Mouse (Mus musculus) E14TG2a.4 (cell line): ENCODE data around the gene Gm26992.

Experiments used
- CTCF ChIP-seq: conservative IDR thresholded peaks from 2 replicates; pipeline ENCODE4 v1.5.1; 2014; ENCODE audit warnings: low read length
- NANOG ChIP-seq: IDR thresholded peaks from 2 replicates; pipeline ENCODE4 v1.6.1; 2014; ENCODE audit warnings: borderline replicate concordance, low read length, mixed read lengths
- POU5F1 ChIP-seq: IDR thresholded peaks from 2 replicates; pipeline ENCODE4 v1.6.1; 2014; ENCODE audit warnings: low read length, borderline replicate concordance

GRCm38 (mm10) chrX:103493351-103494173, 71.8 kb downstream of the Gm26992 start:
- TF ChIP-seq CTCF (no peak), POU5F1 (no peak), NANOG (no peak)
